11 mouse cellular contexts compared by ENCODE assay signal in genomic region chr19:10946506-10946905, GRCm38 (mm10). TPM values are rescaled to one million over a fixed set of nuclear protein-coding genes. Genes with fewer than 3 reads are reported as not detected.
DNase-seq lines count a peak whose midpoint lies in the region; ATAC-seq and TF ChIP-seq lines count a peak whose summit lies in the region.
"Had no signal": no experiment of that assay in that cellular context is flagged by ENCODE, and none has a peak within 500 bp of the region (broad histone marks: within the 10 kb centered on the region; RNA-seq: fewer than 3 reads in every experiment).

No protein-coding gene starts in this region.

- peak overlapping the region; percentile 99; the same call in 1 of the 2 replicates for H3K4me2 ChIP-seq in heart, embryonic 14.5 days (ENCODE audit: low read length)
- 0 out of 2 replicates have a peak overlapping the region, but pooled peaks have one; percentile 19 for H3K4me2 ChIP-seq in embryonic facial prominence, embryonic 15.5 days (replicated peaks)
- peak overlapping the region; percentile 85 for H3K4me2 ChIP-seq in liver, embryonic 14.5 days (ENCODE audit: low read depth)

- 0 out of 2 replicates have a peak, but pooled peaks cover under 1% of the 10 kb centered on the region for H3K27me3 ChIP-seq in heart, embryonic 14.5 days (ENCODE audit: control insufficient read depth, insufficient read depth, low read length)
- no peaks in the 10 kb centered on the region for H3K27me3 ChIP-seq in E14TG2a.4 (ENCODE audit: insufficient read depth, low read length)
- no peaks in the 10 kb centered on the region for H3K27me3 ChIP-seq in embryonic facial prominence, embryonic 15.5 days
- no peaks in the 10 kb centered on the region for H3K27me3 ChIP-seq in liver, embryonic 14.5 days (ENCODE audit: control insufficient read depth, insufficient read depth, low read length)

- no peak for TF ChIP-seq EP300 in liver, embryonic 14.5 days (IDR thresholded peaks at IDR 0.05; ENCODE audit: low read depth)

- no peak for DNase-seq in heart, adult 11 months
- DNase-seq in liver, embryonic 14.5 days (ENCODE audit: low read depth in 3 of 3, low spot score in 3 of 3): no peak
- DNase-seq in ovary, postnatal 14 days (ENCODE audit: low spot score): no peak
- no peak for DNase-seq in spleen, adult 12 weeks (ENCODE audit: low spot score)
- no peak for DNase-seq in spleen, postnatal 10 days (ENCODE audit: low spot score in 2 of 2)
- DNase-seq: lung, adult 2 months had no signal

- TF ChIP-seq CTCF in E14TG2a.4 (conservative IDR thresholded peaks at IDR 0.05; ENCODE audit: low read length): no peak
- no peak for TF ChIP-seq CTCF in liver, embryonic 14.5 days (IDR thresholded peaks at IDR 0.05; ENCODE audit: low read depth)

- ATAC-seq in heart, embryonic 14.5 days (ENCODE audit: insufficient number of reproducible peaks, insufficient read depth, low FRiP score, low read depth): no peak
- no peak for ATAC-seq in embryonic facial prominence, embryonic 15.5 days (ENCODE audit: insufficient number of reproducible peaks, low FRiP score, low TSS enrichment, low read depth)
- no peak for ATAC-seq in liver, embryonic 14.5 days (ENCODE audit: insufficient read depth)

- 0 out of 2 replicates have a peak overlapping the region, but pooled peaks have one; percentile 86 for H3K9ac ChIP-seq in heart, embryonic 14.5 days (ENCODE audit: low read length)
- no peak overlapping the region for H3K9ac ChIP-seq in embryonic facial prominence, embryonic 15.5 days
- no peak overlapping the region for H3K9ac ChIP-seq in liver, embryonic 14.5 days (replicated peaks)

- no peaks in the 10 kb centered on the region for H3K9me3 ChIP-seq in heart, embryonic 14.5 days (ENCODE audit: control insufficient read depth, low read length)
- no peaks in the 10 kb centered on the region for H3K9me3 ChIP-seq in E14TG2a.4 (ENCODE audit: low read length)
- H3K9me3 ChIP-seq in embryonic facial prominence, embryonic 15.5 days (replicated peaks): no peaks in the 10 kb centered on the region
- H3K9me3 ChIP-seq in liver, embryonic 14.5 days (ENCODE audit: control insufficient read depth, low read length): no peaks in the 10 kb centered on the region

- peaks cover 7 to 24% of the 10 kb centered on the region in 2 experiments for H3K4me1 ChIP-seq in heart, embryonic 14.5 days (ENCODE audit: control insufficient read depth in 2 of 2, insufficient read depth in 2 of 2, low read length in 2 of 2)
- H3K4me1 ChIP-seq in E14TG2a.4 (replicated peaks; ENCODE audit: low read depth, low read length): peaks cover 51% of the 10 kb centered on the region
- H3K4me1 ChIP-seq in embryonic facial prominence, embryonic 15.5 days: peaks cover 29% of the 10 kb centered on the region
- peaks cover 4 to 13% of the 10 kb centered on the region in 2 experiments; a peak in 2 of 4 replicates for H3K4me1 ChIP-seq in liver, embryonic 14.5 days (replicated peaks; ENCODE audit: control insufficient read depth in 2 of 2, insufficient read depth in 2 of 2, low read length in 1 of 2)

- H3K36me3 ChIP-seq in heart, embryonic 14.5 days (ENCODE audit: control insufficient read depth, insufficient read depth, low read length): peaks cover 47% of the 10 kb centered on the region
- H3K36me3 ChIP-seq in E14TG2a.4 (ENCODE audit: insufficient read depth, low read length): peaks cover 64% of the 10 kb centered on the region
- peaks cover 49% of the 10 kb centered on the region for H3K36me3 ChIP-seq in embryonic facial prominence, embryonic 15.5 days
- peaks cover 11% of the 10 kb centered on the region for H3K36me3 ChIP-seq in liver, embryonic 14.5 days (replicated peaks; ENCODE audit: control insufficient read depth, insufficient read depth, low read depth)

- H3K27ac ChIP-seq in heart, embryonic 14.5 days (replicated peaks in 1 of 2; ENCODE audit: control insufficient read depth in 1 of 2, insufficient read depth in 1 of 2, low read depth in 2 of 2, low read length in 2 of 2): no peak overlapping the region
- H3K27ac ChIP-seq in embryonic facial prominence, embryonic 15.5 days (replicated peaks): no peak overlapping the region
- no peak overlapping the region for H3K27ac ChIP-seq in liver, embryonic 14.5 days

- WGBS in heart, embryonic 14.5 days: 71% methylated on average over 3 of the region's 3 CpGs
- WGBS in embryonic facial prominence, embryonic 15.5 days: 72% methylated on average over 3 of the region's 3 CpGs
- 61% methylated on average over 3 of the region's 3 CpGs for WGBS in liver, embryonic 14.5 days (ENCODE audit: insufficient replicate concordance)

- H3K4me3 ChIP-seq in heart, embryonic 14.5 days (ENCODE audit: control insufficient read depth in 1 of 2, insufficient read depth in 1 of 2, low read depth in 1 of 2, low read length in 2 of 2): no peak overlapping the region
- peak overlapping the region; percentile 99 for H3K4me3 ChIP-seq in E14TG2a.4 (replicated peaks; ENCODE audit: low read length)
- no peak overlapping the region for H3K4me3 ChIP-seq in embryonic facial prominence, embryonic 15.5 days (replicated peaks)
- peak overlapping the region; percentile 75 to 79; a peak in 3 of 4 replicates for H3K4me3 ChIP-seq in liver, embryonic 14.5 days (ENCODE audit: insufficient read depth in 1 of 2, low read depth in 2 of 2, low read length in 2 of 2)

RNA-seq across cellular contexts. Expression of gene Ccdc86, which starts 2.6 kb away (rescaled TPM):
- 12.9 and 14.7 TPM in 2 replicates for polyA plus RNA-seq in heart, embryonic 14.5 days (2014; fragmentation: Nextera tagmentation; extraction: Ambion mirVana)
- polyA plus RNA-seq in embryonic facial prominence, embryonic 15.5 days (2015; fragmentation: Nextera tagmentation; extraction: Ambion mirVana): 26.3 and 27.3 TPM in 2 replicates
- 3.3 and 4.9 TPM in 2 replicates for polyA plus RNA-seq in liver, embryonic 14.5 days (2012; rRNA removed)
- polyA plus RNA-seq in liver, embryonic 14.5 days (2014; fragmentation: Nextera tagmentation; extraction: Ambion mirVana): 9.9 and 10.6 TPM in 2 replicates

RNA-seq across cellular contexts. Expression of gene Ptgdr2, which starts 9.5 kb away (rescaled TPM):
- polyA plus RNA-seq in heart, embryonic 14.5 days (2014; fragmentation: Nextera tagmentation; extraction: Ambion mirVana): 0.07 and 0.22 TPM in 2 replicates
- 0.07 and 0.08 TPM in 2 replicates for polyA plus RNA-seq in embryonic facial prominence, embryonic 15.5 days (2015; fragmentation: Nextera tagmentation; extraction: Ambion mirVana)
- 0.02 and 0.04 TPM in 2 replicates for polyA plus RNA-seq in liver, embryonic 14.5 days (2012; rRNA removed)
- 0.05 and 0.09 TPM in 2 replicates for polyA plus RNA-seq in liver, embryonic 14.5 days (2014; fragmentation: Nextera tagmentation; extraction: Ambion mirVana)
- polyA plus RNA-seq: embryonic facial prominence, embryonic 11.5 days had no signal

RNA-seq across cellular contexts. Expression of gene Zp1, which starts 26.1 kb away (rescaled TPM):
- polyA plus RNA-seq in heart, embryonic 14.5 days (2014; fragmentation: Nextera tagmentation; extraction: Ambion mirVana): not detected in 2 replicates
- not detected in 2 replicates for polyA plus RNA-seq in embryonic facial prominence, embryonic 15.5 days (2015; fragmentation: Nextera tagmentation; extraction: Ambion mirVana)
- polyA plus RNA-seq in liver, embryonic 14.5 days (2012; rRNA removed): not detected in 2 replicates
- polyA plus RNA-seq in liver, embryonic 14.5 days (2014; fragmentation: Nextera tagmentation; extraction: Ambion mirVana): not detected in 2 replicates
- polyA plus RNA-seq: embryonic facial prominence, embryonic 11.5 days had no signal

RNA-seq across cellular contexts. Expression of gene Ms4a10, which starts 28.0 kb away (rescaled TPM):
- polyA plus RNA-seq in heart, embryonic 14.5 days (2014; fragmentation: Nextera tagmentation; extraction: Ambion mirVana): not detected in 2 replicates
- polyA plus RNA-seq in embryonic facial prominence, embryonic 15.5 days (2015; fragmentation: Nextera tagmentation; extraction: Ambion mirVana): 0.32 and 1.1 TPM in 2 replicates
- polyA plus RNA-seq in liver, embryonic 14.5 days (2012; rRNA removed): not detected in 2 replicates
- polyA plus RNA-seq in liver, embryonic 14.5 days (2014; fragmentation: Nextera tagmentation; extraction: Ambion mirVana): 0.23 TPM in 1 of 2 replicates, not detected in the other
- polyA plus RNA-seq: brain, embryonic 14.5 days; embryonic facial prominence, embryonic 11.5 days; lung, adult 2 months had no signal

RNA-seq across cellular contexts. Expression of gene Ms4a15, which starts 46.5 kb away (rescaled TPM):
- polyA plus RNA-seq in heart, embryonic 14.5 days (2014; fragmentation: Nextera tagmentation; extraction: Ambion mirVana): 0.15 TPM in 1 of 2 replicates, not detected in the other
- not detected in 2 replicates for polyA plus RNA-seq in embryonic facial prominence, embryonic 15.5 days (2015; fragmentation: Nextera tagmentation; extraction: Ambion mirVana)
- polyA plus RNA-seq in liver, embryonic 14.5 days (2012; rRNA removed): not detected in 2 replicates
- not detected in 2 replicates for polyA plus RNA-seq in liver, embryonic 14.5 days (2014; fragmentation: Nextera tagmentation; extraction: Ambion mirVana)
- polyA plus RNA-seq: brain, embryonic 14.5 days; embryonic facial prominence, embryonic 11.5 days had no signal

Comparison
In these comparisons a context has a peak if more than half of its experiments do, and no peak if none do; other contexts are left out.
1. H3K4me2 ChIP-seq: peak in every context shown above with its lines; median percentile 99 in heart, embryonic 14.5 days; 85 in liver, embryonic 14.5 days; 19 in embryonic facial prominence, embryonic 15.5 days.
2. H3K4me3 ChIP-seq: peak in E14TG2a.4 (single experiment) and liver, embryonic 14.5 days (2 of 2); none in heart, embryonic 14.5 days (0 of 2) and embryonic facial prominence, embryonic 15.5 days (single experiment).